8 mouse cellular contexts compared by ENCODE assay signal in genomic region chr3:95986001-95986622, GRCm38 (mm10). TPM values are rescaled to one million over a fixed set of nuclear protein-coding genes. Genes with fewer than 3 reads are reported as not detected.
A peak's percentile ranks its signal among the peaks of the same experiment; 100 is the strongest.
DNase-seq lines count a peak whose midpoint lies in the region; ATAC-seq and TF ChIP-seq lines count a peak whose summit lies in the region.

No protein-coding gene starts in this region.

- TF ChIP-seq CTCF in thymus, adult 2 months (IDR thresholded peaks at IDR 0.05; ENCODE audit: borderline replicate concordance, control insufficient read depth, extremely low read depth, insufficient read depth, low read length, poor library complexity) = no peak

- H3K4me2 ChIP-seq in heart, embryonic 15.5 days = peak overlapping the region; percentile 58

- H3K27ac ChIP-seq in thymus, adult 2 months (ENCODE audit: control insufficient read depth, insufficient read depth, low read length) = peak overlapping the region; percentile 31; the same call in 1 of the 2 replicates
- H3K27ac ChIP-seq in heart, embryonic 15.5 days = peak overlapping the region; percentile 98

- 51% methylated on average over 21 of the region's 21 CpGs for WGBS in thymus, adult 2 months
- 4% methylated on average over 21 of the region's 21 CpGs for WGBS in heart, embryonic 15.5 days

- H3K9ac ChIP-seq in heart, embryonic 15.5 days = peak overlapping the region; percentile 48

- H3K4me3 ChIP-seq in thymus, adult 2 months (ENCODE audit: control insufficient read depth, insufficient read depth, low read length) = 0 out of 2 replicates have a peak overlapping the region, but pooled peaks have one; percentile 3
- H3K4me3 ChIP-seq in heart, embryonic 15.5 days = peak overlapping the region; percentile 26
- H3K4me3 ChIP-seq in megakaryocyte, embryonic 14.5 days (replicated peaks) = peak overlapping the region; percentile 87

- peaks cover 5% of the 10 kb centered on the region; the same call in 1 of the 2 replicates for H3K36me3 ChIP-seq in thymus, adult 2 months (ENCODE audit: control insufficient read depth, insufficient read depth, low read length)
- peaks cover 33% of the 10 kb centered on the region for H3K36me3 ChIP-seq in heart, embryonic 15.5 days
- peaks cover 38% of the 10 kb centered on the region for H3K36me3 ChIP-seq in megakaryocyte, embryonic 14.5 days (replicated peaks; ENCODE audit: low read length)

- peak; percentile 8 for ATAC-seq in heart, embryonic 15.5 days (replicated peaks; ENCODE audit: insufficient number of reproducible peaks, insufficient read depth, low FRiP score, low read depth)

- H3K4me1 ChIP-seq in thymus, adult 2 months (replicated peaks; ENCODE audit: control insufficient read depth, insufficient read depth, low read length) = peaks cover 26% of the 10 kb centered on the region
- H3K4me1 ChIP-seq in heart, embryonic 15.5 days (replicated peaks) = peaks cover 64% of the 10 kb centered on the region
- H3K4me1 ChIP-seq in megakaryocyte, embryonic 14.5 days = peaks cover 75% of the 10 kb centered on the region

- H3K9me3 ChIP-seq in heart, embryonic 15.5 days (replicated peaks) = no peaks in the 10 kb centered on the region
- H3K9me3 ChIP-seq in megakaryocyte, embryonic 14.5 days = peaks cover 5% of the 10 kb centered on the region

- DNase-seq in thymus, adult 2 months = no peak
- no peak for DNase-seq in thymus, postnatal 25 days
- peak; percentile 93 for DNase-seq in embryo, embryonic 10 days (ENCODE audit: low spot score)
- DNase-seq in left cerebral cortex, adult 11 months (ENCODE audit: low spot score) = peak; percentile 65
- DNase-seq in right cerebral cortex, postnatal 4 days = peak; percentile 61
- no peak for DNase-seq in adipocyte (ENCODE audit: low spot score)

- no peaks in the 10 kb centered on the region for H3K27me3 ChIP-seq in thymus, adult 2 months (ENCODE audit: control insufficient read depth, insufficient read depth, low read length)
- H3K27me3 ChIP-seq in heart, embryonic 15.5 days = no peaks in the 10 kb centered on the region
- H3K27me3 ChIP-seq in megakaryocyte, embryonic 14.5 days (replicated peaks) = no peaks in the 10 kb centered on the region

- no peak for TF ChIP-seq POLR2A in thymus, adult 2 months (IDR thresholded peaks at IDR 0.05; ENCODE audit: control insufficient read depth, extremely low read depth, insufficient read depth, low read length, poor library complexity)

RNA-seq across cellular contexts. Expression of gene Plekho1, which starts 9.7 kb away (rescaled TPM):
- 65.8 and 73.9 TPM in 2 replicates for polyA plus RNA-seq in thymus, adult 2 months (2012; rRNA removed)
- 64.3 and 69.6 TPM in 2 replicates for polyA plus RNA-seq in heart, embryonic 15.5 days (2015; fragmentation: Nextera tagmentation; extraction: Ambion mirVana)
- 556 and 663 TPM in 2 replicates for polyA plus RNA-seq in megakaryocyte, embryonic 14.5 days (2012; ENCODE audit: insufficient read depth, low replicate concordance)

RNA-seq across cellular contexts. Expression of gene Anp32e, which starts 57.1 kb away (rescaled TPM):
- polyA plus RNA-seq in thymus, adult 2 months (2012; rRNA removed) = 89.1 and 120 TPM in 2 replicates
- 183 and 187 TPM in 2 replicates for polyA plus RNA-seq in heart, embryonic 15.5 days (2015; fragmentation: Nextera tagmentation; extraction: Ambion mirVana)
- polyA plus RNA-seq in megakaryocyte, embryonic 14.5 days (2012; ENCODE audit: insufficient read depth, low replicate concordance) = 3.7 and 183 TPM in 2 replicates

Comparison
In these comparisons a context has a peak if more than half of its experiments do, and no peak if none do; other contexts are left out.
1. DNase-seq: peak in embryo, embryonic 10 days (single experiment), left cerebral cortex, adult 11 months (single experiment) and right cerebral cortex, postnatal 4 days (single experiment); none in thymus, adult 2 months (single experiment), thymus, postnatal 25 days (single experiment) and adipocyte (single experiment).
2. H3K4me3 ChIP-seq: peak in every context shown above with its lines; median percentile 87 in megakaryocyte, embryonic 14.5 days; 26 in heart, embryonic 15.5 days; 3 in thymus, adult 2 months.